Mouse (Mus musculus) megakaryocyte, embryonic 14.5 days (primary cell): ENCODE data around the gene Tmem136. TPM values are rescaled to one million over a fixed set of nuclear protein-coding genes. Genes with fewer than 3 reads are reported as not detected.

Source experiments
- H3K27me3 ChIP-seq: replicated peaks from 2 replicates; pipeline ENCODE3; 2012; ENCODE audit warnings: inconsistent platforms
- H3K36me3 ChIP-seq: replicated peaks from 2 replicates; pipeline ENCODE3; 2012; ENCODE audit warnings: low read length, inconsistent platforms, mixed read lengths
- H3K4me1 ChIP-seq: 2 replicates; pipeline ENCODE4 v1.6.1; 2012; ENCODE audit warnings: inconsistent platforms
- H3K4me3 ChIP-seq: replicated peaks from 2 replicates; pipeline ENCODE3; 2012; ENCODE audit warnings: moderate library complexity, mild to moderate bottlenecking, inconsistent platforms
- H3K9me3 ChIP-seq: 2 replicates; pipeline ENCODE4 v1.6.1; 2012; ENCODE audit warnings: inconsistent platforms
- FLI1 ChIP-seq: IDR thresholded peaks from 2 replicates; pipeline ENCODE4 v1.6.1; 2012; ENCODE audit warnings: low read length, inconsistent platforms, mixed read lengths
- GATA1 ChIP-seq: IDR thresholded peaks from 3 replicates; pipeline ENCODE4 v1.6.1; 2012; ENCODE audit warnings: mixed read lengths, low read length, inconsistent platforms, borderline replicate concordance
- polyA plus RNA-seq: library from polyadenylated mRNA; stranded (reverse); fragments of >175 nt; gene quantifications from 2 replicates; pipeline ENCODE4 v1.2.3, GENCODE M21; 2012; ENCODE audit warnings: low replicate concordance; ENCODE audit not compliant: insufficient read depth

Gene Tmem136
- polyA plus RNA-seq, 1 experiment: not detected

GRCm38 (mm10) chr9:43102931-43103330, 13.4 kb downstream of the Tmem136 start:
- no peaks in the 10 kb centered on the region for H3K9me3 ChIP-seq
- peak overlapping the region; percentile 84 for H3K4me3 ChIP-seq
- no peak for TF ChIP-seq FLI1
- no peak for TF ChIP-seq GATA1
- H3K36me3 ChIP-seq: no peaks in the 10 kb centered on the region
- H3K4me1 ChIP-seq: peaks cover 51% of the 10 kb centered on the region
- peaks cover 25% of the 10 kb centered on the region for H3K27me3 ChIP-seq

GRCm38 (mm10) chr9:43101936-43102595, 14.3 kb downstream of the Tmem136 start:
- TF ChIP-seq GATA1 (no peak), FLI1 (no peak)
- Histone ChIP-seq H3K4me3 (peak overlapping the region; percentile 82), H3K27me3 (peaks cover 27% of the 10 kb centered on the region), H3K9me3 (0 out of 2 replicates have a peak, but pooled peaks cover 3% of the 10 kb centered on the region), H3K36me3 (no peaks in the 10 kb centered on the region), H3K4me1 (peaks cover 57% of the 10 kb centered on the region)

- H3K36me3 ChIP-seq: no peaks in the 10 kb centered on the region
- peak overlapping the region; percentile 79 for H3K4me3 ChIP-seq
- peaks cover 62% of the 10 kb centered on the region for H3K4me1 ChIP-seq
- peaks cover 26% of the 10 kb centered on the region for H3K27me3 ChIP-seq
- H3K9me3 ChIP-seq: peaks cover 6% of the 10 kb centered on the region; the same call in 1 of the 2 replicates
- TF ChIP-seq GATA1 (no peak), FLI1 (no peak)
Observed at GRCm38 (mm10) chr9:43098922-43099321, 17.4 kb downstream of the Tmem136 start.

- peaks cover 23% of the 10 kb centered on the region for H3K27me3 ChIP-seq
- no peaks in the 10 kb centered on the region for H3K36me3 ChIP-seq
- peaks cover 54% of the 10 kb centered on the region for H3K4me1 ChIP-seq
Observed at GRCm38 (mm10) chr9:43097801-43098557, 18.4 kb downstream of the Tmem136 start.

DNA sequence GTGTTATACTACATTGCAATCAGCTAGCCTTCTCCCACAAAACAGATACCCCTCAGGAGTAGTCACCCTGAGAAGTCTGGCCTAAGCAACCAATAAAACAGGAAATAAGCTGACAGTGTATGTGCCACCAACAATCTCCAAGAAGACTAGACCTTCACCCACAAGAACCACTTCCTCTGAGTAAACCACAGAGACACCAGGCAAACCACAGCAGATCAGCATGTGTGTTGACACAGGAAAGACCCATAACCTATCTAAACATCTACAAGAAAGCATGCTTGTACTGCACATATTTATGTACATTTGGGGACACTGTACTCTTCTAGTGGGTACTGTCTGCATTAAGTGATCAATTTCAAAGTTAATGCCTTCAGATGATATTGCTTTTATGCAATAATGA, 20.0 kb downstream of the Tmem136 start:
- TF ChIP-seq GATA1 (no peak), FLI1 (no peak)
- Histone ChIP-seq H3K4me1 (peaks cover 43% of the 10 kb centered on the region), H3K27me3 (peaks cover 26% of the 10 kb centered on the region), H3K36me3 (no peaks in the 10 kb centered on the region), H3K9me3 (peaks cover 6% of the 10 kb centered on the region; the same call in 1 of the 2 replicates), H3K4me3 (no peak overlapping the region)

More at GRCm38 (mm10) chr9:43097801-43098557, 18.4 kb downstream of the Tmem136 start:
- peaks cover 6% of the 10 kb centered on the region; the same call in 1 of the 2 replicates for H3K9me3 ChIP-seq
- peak overlapping the region; percentile 3 for H3K4me3 ChIP-seq
- TF ChIP-seq GATA1 (no peak), FLI1 (no peak)

DNA sequence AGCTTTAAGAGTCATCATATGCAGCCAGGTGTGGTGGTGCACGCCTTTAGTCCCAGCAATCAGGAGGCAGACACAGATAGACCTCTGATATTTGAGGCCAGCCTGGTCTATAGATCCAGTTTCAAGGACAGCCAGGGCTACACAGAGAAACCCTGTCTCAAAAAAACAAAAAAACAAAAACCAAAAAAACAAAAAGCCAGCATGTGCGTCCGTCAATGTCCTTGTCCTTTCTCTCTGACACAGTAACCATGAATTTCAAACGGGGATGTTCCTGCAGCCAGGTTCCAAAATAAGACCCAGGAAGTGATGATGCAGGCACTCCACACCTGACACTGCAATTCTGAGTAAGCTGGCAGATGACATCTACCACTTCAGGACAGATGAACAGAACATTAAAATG, 21.5 kb downstream of the Tmem136 start:
- H3K4me1 ChIP-seq: peaks cover 39% of the 10 kb centered on the region
- H3K36me3 ChIP-seq: no peaks in the 10 kb centered on the region
- H3K4me3 ChIP-seq: no peak overlapping the region
- H3K9me3 ChIP-seq: peaks cover 6% of the 10 kb centered on the region; the same call in 1 of the 2 replicates
- H3K27me3 ChIP-seq: peaks cover 26% of the 10 kb centered on the region
- no peak for TF ChIP-seq FLI1
- no peak for TF ChIP-seq GATA1

- H3K27me3 ChIP-seq: peaks cover 28% of the 10 kb centered on the region
- no peak overlapping the region for H3K4me3 ChIP-seq
- H3K4me1 ChIP-seq: peaks cover 37% of the 10 kb centered on the region
- peaks cover 6% of the 10 kb centered on the region; the same call in 1 of the 2 replicates for H3K9me3 ChIP-seq
- TF ChIP-seq FLI1 (no peak), GATA1 (no peak)
- no peaks in the 10 kb centered on the region for H3K36me3 ChIP-seq
Observed at GRCm38 (mm10) chr9:43093803-43094202, 22.6 kb downstream of the Tmem136 start.

DNA sequence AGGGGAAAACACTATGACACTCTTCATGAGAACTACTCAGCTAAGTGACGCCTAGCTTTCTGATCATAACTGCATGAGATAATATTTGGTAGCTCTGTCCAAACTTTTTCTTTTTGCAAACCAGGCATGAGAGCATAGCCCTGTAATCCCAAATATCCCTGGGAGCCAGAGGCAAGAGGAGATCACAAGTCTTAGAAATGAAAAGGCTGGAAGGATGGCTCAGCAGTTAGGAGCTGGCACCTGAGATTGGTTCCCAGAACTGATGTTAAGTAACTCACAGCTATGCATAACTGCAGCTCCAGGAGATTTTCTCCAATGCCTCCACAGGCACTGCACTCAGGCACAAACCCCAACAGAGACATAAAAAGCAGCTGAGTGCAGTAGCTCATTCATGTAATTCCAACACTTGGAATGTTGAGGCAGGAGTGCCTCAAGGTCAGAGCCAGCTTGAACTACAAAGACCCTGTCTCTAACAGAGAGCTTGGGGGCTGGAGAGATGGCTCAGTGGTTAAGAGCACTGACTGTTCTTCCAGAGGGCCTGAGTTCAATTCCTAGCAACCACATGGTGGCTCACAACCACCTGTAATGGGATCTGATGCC, 30.6 kb downstream of the Tmem136 start:
- no peaks in the 10 kb centered on the region for H3K36me3 ChIP-seq
- H3K27me3 ChIP-seq: peaks cover 15% of the 10 kb centered on the region
- H3K4me3 ChIP-seq: no peak overlapping the region
- H3K9me3 ChIP-seq: no peaks in the 10 kb centered on the region
- TF ChIP-seq FLI1 (no peak), GATA1 (no peak)
- no peaks in the 10 kb centered on the region; the same call in 1 of the 2 replicates for H3K4me1 ChIP-seq

DNA sequence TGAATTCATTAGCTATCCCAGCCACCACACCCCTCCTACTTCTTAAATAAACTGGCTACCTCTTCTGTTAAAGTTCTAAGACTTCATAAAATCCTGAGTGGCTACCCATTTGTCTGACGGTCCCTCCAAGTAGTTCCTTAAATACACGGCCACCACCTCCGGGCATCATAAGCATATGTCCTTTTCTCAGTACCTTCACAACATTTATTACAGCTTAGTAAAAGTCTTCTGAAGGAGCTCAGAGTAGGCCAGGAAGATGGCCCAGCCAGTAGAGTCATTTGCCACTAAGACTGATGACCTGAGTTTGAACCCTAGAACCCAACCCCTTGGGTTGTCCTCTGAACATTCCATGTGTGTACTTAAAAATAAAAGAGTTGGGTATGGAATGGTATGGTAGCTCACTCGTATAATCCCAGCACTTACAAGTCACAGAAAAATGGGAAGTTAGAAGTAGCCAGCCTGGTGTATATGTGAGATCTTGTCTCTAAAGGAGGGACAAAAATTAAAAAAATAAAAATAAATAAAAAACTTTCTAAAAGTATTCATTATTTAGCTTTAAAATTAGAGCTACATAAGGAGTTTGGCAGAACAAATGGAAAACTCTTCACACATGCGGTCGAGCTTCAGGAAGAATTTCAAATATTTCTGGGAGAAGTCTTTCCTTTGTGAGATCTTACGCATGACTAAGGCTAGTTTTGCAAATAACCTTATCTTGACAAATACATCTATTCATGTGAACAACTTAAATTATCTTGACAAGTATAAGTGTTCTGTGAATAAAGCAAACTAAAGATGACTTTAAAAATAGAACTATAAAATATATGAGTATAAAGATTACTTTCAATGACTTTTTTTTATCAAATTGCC, 31.6 kb downstream of the Tmem136 start:
- peaks cover 18% of the 10 kb centered on the region for H3K27me3 ChIP-seq
- H3K36me3 ChIP-seq: no peaks in the 10 kb centered on the region
- no peaks in the 10 kb centered on the region; the same call in 1 of the 2 replicates for H3K4me1 ChIP-seq
- H3K4me3 ChIP-seq: no peak overlapping the region
- H3K9me3 ChIP-seq: no peaks in the 10 kb centered on the region
- TF ChIP-seq GATA1 (no peak), FLI1 (no peak)
